Mouse (Mus musculus) liver, adult 2 months (tissue): ENCODE results near the gene Efcab6.

Experiments used
- CTCF ChIP-seq: fragments of 200-500 bp; IDR thresholded peaks from 2 replicates; pipeline ENCODE4 v1.5.1; 2011; ENCODE audit warnings: low read depth, low read length, control low read depth
- POLR2A ChIP-seq: fragments of 200-500 bp; IDR thresholded peaks from 2 replicates; pipeline ENCODE4 v1.6.1; 2011; ENCODE audit warnings: low read length, control low read depth; ENCODE audit not compliant: insufficient read depth; ENCODE audit errors: extremely low read depth

DNA sequence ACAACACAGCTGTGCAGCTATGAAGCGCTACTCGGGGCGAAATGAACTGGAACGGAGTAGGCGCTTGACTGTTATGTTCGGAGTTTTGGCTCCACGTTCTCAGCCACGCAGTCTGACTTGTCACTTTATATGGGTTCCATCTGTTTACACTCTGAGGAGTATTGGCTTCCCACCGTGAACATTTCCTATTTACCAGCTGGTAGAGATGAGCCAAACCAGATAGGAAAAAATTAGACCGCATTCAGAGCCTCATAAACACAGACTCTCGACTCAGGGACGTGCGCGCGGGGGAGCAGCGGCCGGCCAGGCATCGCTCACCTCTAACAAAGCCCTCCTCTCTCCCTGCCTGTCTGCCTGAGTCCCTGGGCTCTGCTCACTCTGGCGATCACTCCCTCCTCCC lies 67.1 kb downstream of the Efcab6 start:
- TF ChIP-seq CTCF (no peak), POLR2A (no peak)
